ENCODE assay signal across 13 mouse cellular contexts in the genomic region with DNA sequence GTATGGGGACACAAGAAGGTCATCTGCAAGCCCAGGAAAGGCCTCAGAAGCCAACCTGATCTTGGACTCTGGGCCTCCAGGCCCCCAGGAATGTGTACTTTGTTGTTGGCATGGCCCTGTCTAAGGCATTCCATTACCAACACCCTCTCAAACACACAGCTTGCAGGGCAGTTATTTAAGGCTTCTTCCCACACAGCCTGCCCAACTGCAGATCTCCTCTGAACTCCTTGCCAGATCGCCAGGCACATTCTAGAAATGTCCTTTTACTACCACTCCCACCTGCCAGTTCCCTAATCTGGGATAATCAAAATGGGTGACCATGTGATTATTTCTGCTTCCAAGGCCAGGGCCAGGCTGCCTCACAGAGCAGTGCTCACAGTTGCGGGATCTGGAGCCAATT.
DNase-seq lines count a peak whose midpoint lies in the region; ATAC-seq and TF ChIP-seq lines count a peak whose summit lies in the region.
"Had no signal": no experiment of that assay in that cellular context is flagged by ENCODE, and none has a peak within 500 bp of the region (broad histone marks: within the 10 kb centered on the region; RNA-seq: fewer than 3 reads in every experiment).

No protein-coding gene starts in this region.

- H3K4me3 ChIP-seq in heart, embryonic 12.5 days = no peak overlapping the region
- no peak overlapping the region for H3K4me3 ChIP-seq in liver, postnatal 0 days (ENCODE audit: low read depth, low read length)
- H3K4me3 ChIP-seq in liver, embryonic 12.5 days = no peak overlapping the region
- H3K4me3 ChIP-seq: limb, embryonic 15.5 days had no signal

- 55% methylated on average over 2 of the region's 2 CpGs for WGBS in heart, embryonic 12.5 days
- 71% methylated on average over 2 of the region's 2 CpGs for WGBS in liver, postnatal 0 days (ENCODE audit: insufficient replicate concordance)
- WGBS in liver, embryonic 12.5 days (ENCODE audit: insufficient replicate concordance) = 60% methylated on average over 2 of the region's 2 CpGs

- peak overlapping the region; percentile 79 for H3K27ac ChIP-seq in heart, embryonic 12.5 days (ENCODE audit: poor library complexity, severe bottlenecking)
- H3K27ac ChIP-seq in liver, postnatal 0 days (ENCODE audit: low read depth) = 0 out of 2 replicates have a peak overlapping the region, but pooled peaks have one; percentile 35
- H3K27ac ChIP-seq in liver, embryonic 12.5 days = no peak overlapping the region
- H3K27ac ChIP-seq: limb, embryonic 15.5 days had no signal

- no peak for TF ChIP-seq CTCF in liver, postnatal 0 days (IDR thresholded peaks at IDR 0.05; ENCODE audit: low read depth)

- H3K27me3 ChIP-seq in heart, embryonic 12.5 days (replicated peaks) = no peaks in the 10 kb centered on the region
- H3K27me3 ChIP-seq in liver, postnatal 0 days (ENCODE audit: insufficient read depth, low read length) = no peaks in the 10 kb centered on the region
- H3K27me3 ChIP-seq in liver, embryonic 12.5 days (replicated peaks) = no peaks in the 10 kb centered on the region
- H3K27me3 ChIP-seq: limb, embryonic 15.5 days had no signal

- ATAC-seq in heart, embryonic 12.5 days (ENCODE audit: insufficient number of reproducible peaks, low FRiP score) = peak; percentile 36; the same call in 1 of the 2 replicates
- no peak for ATAC-seq in liver, postnatal 0 days
- no peak for ATAC-seq in liver, embryonic 12.5 days

- TF ChIP-seq EP300 in liver, postnatal 0 days (IDR thresholded peaks at IDR 0.05; ENCODE audit: low read depth) = no peak

- no peaks in the 10 kb centered on the region for H3K9me3 ChIP-seq in heart, embryonic 12.5 days (replicated peaks)
- no peaks in the 10 kb centered on the region for H3K9me3 ChIP-seq in liver, postnatal 0 days (ENCODE audit: low read length)
- H3K9me3 ChIP-seq in liver, embryonic 12.5 days (replicated peaks) = no peaks in the 10 kb centered on the region
- H3K9me3 ChIP-seq: limb, embryonic 15.5 days had no signal

- peak; percentile 16 for DNase-seq in adrenal gland, postnatal 14 days
- no peak for DNase-seq in adrenal gland, adult (ENCODE audit: inconsistent age in 2 of 2, low spot score in 1 of 2)
- no peak for DNase-seq in heart, postnatal 36 days
- DNase-seq in liver, postnatal 0 days = no peak
- DNase-seq in lung, postnatal 25 days (ENCODE audit: low spot score) = peak; percentile 29
- DNase-seq in c-Kit-positive CD71-positive TER-119-positive erythroid progenitor cells, embryonic 14.5 days (ENCODE audit: low spot score) = no peak
- DNase-seq: adrenal gland, postnatal 25 days; cerebellum, adult 11 months; gastrocnemius, postnatal 14 days; thymus, postnatal 14 days had no signal

- H3K36me3 ChIP-seq in heart, embryonic 12.5 days = no peaks in the 10 kb centered on the region
- H3K36me3 ChIP-seq in liver, postnatal 0 days (replicated peaks; ENCODE audit: insufficient read depth, low read length) = no peaks in the 10 kb centered on the region
- H3K36me3 ChIP-seq in liver, embryonic 12.5 days = no peaks in the 10 kb centered on the region
- H3K36me3 ChIP-seq: limb, embryonic 15.5 days had no signal

- H3K9ac ChIP-seq in heart, embryonic 12.5 days = no peak overlapping the region
- no peak overlapping the region for H3K9ac ChIP-seq in liver, postnatal 0 days (replicated peaks)
- H3K9ac ChIP-seq in liver, embryonic 12.5 days = no peak overlapping the region
- H3K9ac ChIP-seq: limb, embryonic 15.5 days had no signal

- peaks cover 35% of the 10 kb centered on the region for H3K4me1 ChIP-seq in heart, embryonic 12.5 days (replicated peaks)
- H3K4me1 ChIP-seq in liver, postnatal 0 days (ENCODE audit: insufficient read depth) = peaks cover 6% of the 10 kb centered on the region; the same call in 1 of the 2 replicates
- no peaks in the 10 kb centered on the region for H3K4me1 ChIP-seq in liver, embryonic 12.5 days

- intact Hi-C loops in heart, postnatal 36 days (cut with DNase I) = no loop called here

- H3K4me2 ChIP-seq in heart, embryonic 12.5 days = 0 out of 2 replicates have a peak overlapping the region, but pooled peaks have one; percentile 3
- peak overlapping the region; percentile 1; the same call in 1 of the 2 replicates for H3K4me2 ChIP-seq in liver, postnatal 0 days (ENCODE audit: low read depth, low read length)
- no peak overlapping the region for H3K4me2 ChIP-seq in liver, embryonic 12.5 days
- H3K4me2 ChIP-seq: limb, embryonic 15.5 days had no signal

Comparison
In these comparisons a context has a peak if more than half of its experiments do, and no peak if none do; other contexts are left out.
1. DNase-seq: peak in adrenal gland, postnatal 14 days (single experiment) and lung, postnatal 25 days (single experiment); none in adrenal gland, adult (0 of 2), heart, postnatal 36 days (0 of 2), liver, postnatal 0 days (single experiment) and c-Kit-positive CD71-positive TER-119-positive erythroid progenitor cells, embryonic 14.5 days (single experiment).